Mouse (Mus musculus): Measurements from ENCODE around the gene Samd4b.

The Samd4b gene

DNA sequence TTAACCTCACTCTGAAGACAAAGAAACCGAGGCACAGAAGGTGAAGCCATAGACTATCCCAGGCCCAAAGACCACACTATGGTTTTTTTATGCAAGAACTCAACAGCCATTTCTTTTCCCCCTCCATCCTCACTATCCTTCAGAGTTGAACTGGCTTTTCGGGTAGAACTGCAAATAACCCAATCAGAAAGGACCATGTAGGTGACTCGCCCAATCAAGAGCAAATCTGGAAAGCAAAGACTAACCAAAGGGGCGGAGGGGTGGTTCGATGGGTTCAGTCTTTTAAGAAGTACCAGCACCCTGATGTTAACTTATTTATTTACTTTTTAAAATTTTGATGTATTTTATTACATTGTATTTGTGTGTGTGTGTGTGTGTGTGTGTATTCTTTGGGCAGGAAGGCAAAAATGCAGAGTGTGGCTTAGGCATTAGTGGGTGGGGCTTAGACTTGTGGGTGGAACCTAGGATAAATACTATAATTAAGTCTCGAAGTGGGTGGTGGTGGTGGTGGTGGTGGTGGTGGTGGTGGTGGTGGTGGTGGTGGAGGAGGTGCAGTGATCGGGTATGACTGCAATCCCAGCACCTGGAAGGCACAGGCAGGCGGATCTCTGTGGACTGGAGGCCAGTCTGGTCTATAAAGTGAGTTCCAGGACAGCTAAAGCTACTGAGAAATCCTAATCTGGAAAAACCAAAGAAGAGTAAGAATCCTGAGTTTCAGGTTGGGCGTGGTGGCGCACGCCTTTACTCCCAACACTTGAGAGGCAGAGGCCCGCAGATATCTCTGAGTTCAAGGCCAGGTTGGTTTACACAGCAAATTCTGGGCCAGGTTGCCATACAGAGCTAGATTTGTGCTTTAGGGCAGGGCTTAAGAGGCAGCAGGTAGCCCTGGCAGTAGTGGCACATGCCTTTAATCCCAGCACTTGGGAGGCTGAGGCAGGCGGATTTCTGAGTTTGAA, 149.8 kb downstream of the Samd4b start:
- DNase-seq (ENCODE audit: extremely low read depth, insufficient read length, low spot score), result no peak

DNA sequence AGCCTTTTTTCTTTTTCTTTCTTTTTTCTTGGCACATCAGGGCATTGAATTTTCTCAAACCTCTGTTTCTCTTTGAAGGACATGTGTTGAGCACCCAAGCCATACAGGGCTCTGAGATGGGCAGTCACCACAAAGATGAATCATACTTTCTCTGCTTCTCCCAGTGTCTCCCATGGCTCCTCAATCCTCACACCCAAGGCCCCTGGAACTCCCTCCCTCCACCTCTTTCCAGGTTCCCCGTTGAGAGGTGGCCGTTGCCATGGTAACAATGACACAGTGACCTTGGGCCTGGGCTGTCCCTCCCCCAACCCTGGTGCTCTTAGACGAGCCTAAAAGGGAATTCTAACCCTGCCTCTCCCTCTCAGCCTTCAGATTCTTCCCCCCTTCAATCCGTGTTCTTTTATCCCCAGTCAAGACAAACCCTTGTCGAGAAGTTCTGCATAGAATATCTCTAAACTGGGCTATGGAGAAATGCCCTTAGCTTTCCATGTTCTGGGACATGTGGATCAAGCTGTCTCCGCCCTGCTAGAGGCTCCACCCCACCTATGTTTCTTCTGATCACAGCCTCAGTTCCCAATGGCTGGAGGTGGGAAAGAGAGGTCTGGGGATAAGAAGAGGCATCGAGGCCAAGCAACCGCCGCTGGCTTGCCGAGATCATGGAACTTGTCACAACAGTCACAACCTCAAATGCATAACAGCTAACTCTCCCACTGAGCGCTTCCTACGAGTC, 150.7 kb downstream of the Samd4b start:
- no peak for DNase-seq (ENCODE audit: extremely low read depth, insufficient read length, low spot score)

DNA sequence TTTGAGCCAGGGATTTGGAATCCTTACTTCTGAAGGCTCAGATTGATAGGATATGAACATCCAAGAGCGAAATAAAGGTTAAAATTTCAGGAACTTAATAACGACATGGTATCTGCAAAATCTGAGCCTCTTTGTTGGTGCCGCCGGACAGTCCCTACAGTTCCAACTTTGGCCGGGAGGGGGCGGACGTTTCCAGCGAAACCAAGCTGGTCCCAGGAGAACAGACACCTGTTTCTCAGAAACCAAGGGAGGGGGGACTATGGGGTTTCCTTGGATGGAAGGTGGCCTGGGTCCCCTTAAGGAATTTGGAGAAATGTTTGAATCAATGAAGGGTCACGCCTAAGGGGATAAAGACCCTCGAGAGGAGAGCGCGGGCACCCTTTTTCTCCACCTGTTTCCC, 151.5 kb downstream of the Samd4b start:
- DNase-seq (ENCODE audit: extremely low read depth, insufficient read length, low spot score), result no peak

DNA sequence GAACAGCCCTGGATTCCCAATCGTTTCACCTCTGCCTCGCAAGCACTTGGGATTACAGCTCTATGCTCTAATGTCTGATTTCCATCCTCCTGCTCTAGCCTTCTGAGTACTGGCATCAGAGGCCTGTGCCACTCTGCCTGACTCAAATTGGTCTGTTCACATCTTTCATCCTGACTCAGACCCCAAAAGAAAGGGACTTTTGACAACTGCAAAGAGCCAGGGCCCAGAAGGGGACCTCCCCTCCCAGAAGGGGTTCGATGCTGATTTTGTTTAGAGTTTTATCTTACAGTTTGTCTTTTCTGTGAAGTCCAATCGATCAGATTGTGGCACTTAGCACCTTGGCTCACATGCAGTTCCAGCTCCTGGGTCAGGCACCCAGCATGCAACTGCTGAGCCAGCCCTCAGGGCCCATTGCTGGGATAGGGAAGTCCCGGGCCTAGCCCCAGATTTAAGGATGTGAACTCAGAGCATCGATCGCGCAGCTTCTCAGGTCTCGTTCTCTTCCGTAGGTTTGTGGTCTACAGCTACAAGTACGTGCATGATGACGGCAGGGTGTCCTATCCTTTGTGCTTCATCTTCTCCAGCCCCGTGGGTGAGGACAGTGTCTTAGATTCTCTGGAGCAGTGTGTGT, 153.5 kb downstream of the Samd4b start:
- no peak for DNase-seq (ENCODE audit: extremely low read depth, insufficient read length, low spot score)

DNA sequence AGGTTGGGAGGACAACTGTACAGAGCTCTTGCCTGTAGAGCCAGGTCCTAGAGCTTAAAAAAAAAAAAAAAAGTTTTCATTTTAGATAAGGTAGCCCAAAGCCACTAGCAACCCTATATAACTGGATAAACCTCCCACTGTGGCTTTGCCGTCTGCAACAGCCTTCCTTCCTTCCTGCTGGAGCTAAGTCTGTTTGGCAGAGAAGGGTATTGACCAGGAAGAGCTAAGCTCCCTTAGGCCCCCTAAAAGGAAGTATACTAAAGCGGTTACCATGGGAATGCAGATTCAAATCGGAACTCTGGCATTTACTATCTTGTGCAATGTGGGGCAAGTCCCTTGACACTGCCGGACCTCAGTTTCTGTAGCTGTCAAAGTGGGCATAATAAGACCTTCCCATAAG, 155.3 kb downstream of the Samd4b start:
- no peak for DNase-seq (ENCODE audit: extremely low read depth, insufficient read length, low spot score)

DNA sequence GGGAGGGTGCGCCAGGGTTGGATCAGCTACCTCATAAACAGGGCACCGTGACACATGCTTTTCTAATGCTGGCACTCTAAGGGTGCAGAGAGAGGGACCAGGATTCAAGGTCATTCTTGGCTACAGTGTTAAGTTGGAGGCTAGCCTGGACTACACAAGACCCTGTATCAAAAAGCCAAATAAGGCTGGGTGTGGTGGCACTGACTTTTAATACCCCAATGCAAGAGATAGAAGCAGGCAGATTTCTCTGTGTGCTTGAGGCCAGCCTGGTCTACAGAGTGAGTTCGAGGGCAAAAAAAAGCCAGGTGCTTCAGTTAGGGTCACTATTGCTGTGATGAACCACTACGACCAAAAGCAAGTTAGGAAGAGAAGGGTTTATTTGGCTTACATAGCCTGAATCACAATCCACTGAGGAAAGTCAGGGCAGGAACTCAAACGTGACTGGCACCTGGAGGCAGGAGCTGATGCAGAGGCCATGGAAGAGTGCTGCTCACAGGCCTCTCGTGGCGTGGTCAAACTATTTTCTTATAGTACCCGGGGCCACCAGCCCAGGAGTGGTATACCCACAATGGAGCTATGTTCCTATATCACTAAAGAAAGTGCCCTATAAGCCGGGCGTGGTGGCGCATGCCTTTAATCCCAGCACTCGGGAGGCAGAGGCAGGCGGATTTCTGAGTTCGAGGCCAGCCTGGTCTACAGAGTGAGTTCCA, 156.0 kb downstream of the Samd4b start:
- DNase-seq (ENCODE audit: extremely low read depth, insufficient read length, low spot score), result no peak

DNA sequence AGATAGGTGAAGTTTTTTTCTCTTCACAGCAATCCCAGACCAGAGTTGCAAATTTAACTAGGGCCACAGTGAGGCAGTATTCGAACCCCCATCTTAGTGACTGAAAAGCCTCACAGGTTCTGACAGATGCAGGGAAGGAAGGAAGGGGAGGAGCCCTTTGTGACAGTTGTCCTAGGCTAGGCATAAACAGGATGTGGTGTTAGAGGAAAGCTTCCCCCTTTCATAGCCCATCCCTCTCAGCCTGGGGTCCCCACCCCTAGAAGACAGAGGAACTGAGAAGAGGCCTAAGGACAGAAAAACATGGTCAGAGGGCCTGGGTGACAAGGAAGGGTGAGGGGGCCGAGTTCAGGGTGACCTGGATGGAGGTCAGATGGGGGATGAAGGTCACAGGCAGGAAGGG, 157.2 kb downstream of the Samd4b start:
- DNase-seq (ENCODE audit: extremely low read depth, insufficient read length, low spot score), result no peak

DNA sequence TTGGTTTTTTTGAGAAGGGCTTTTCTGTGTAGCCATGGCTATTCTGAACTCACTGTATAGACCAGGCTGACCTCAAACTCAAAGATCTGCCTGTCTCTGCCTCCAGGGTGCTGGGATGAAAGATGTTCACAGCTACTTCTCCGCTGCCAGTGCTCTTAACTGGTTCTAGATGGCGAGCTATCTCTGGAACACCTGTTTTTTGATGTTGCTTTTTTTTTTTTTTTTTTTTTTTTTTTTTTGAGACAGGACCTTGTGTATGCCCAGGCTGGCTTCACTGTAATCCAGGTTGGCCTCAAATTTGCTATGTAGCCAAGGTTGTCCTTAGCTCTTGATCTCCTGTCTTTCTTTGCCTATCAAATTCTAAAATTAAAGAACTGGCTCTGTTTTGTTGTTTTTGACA, 159.2 kb downstream of the Samd4b start:
- DNase-seq (ENCODE audit: extremely low read depth, insufficient read length, low spot score), result no peak

DNA sequence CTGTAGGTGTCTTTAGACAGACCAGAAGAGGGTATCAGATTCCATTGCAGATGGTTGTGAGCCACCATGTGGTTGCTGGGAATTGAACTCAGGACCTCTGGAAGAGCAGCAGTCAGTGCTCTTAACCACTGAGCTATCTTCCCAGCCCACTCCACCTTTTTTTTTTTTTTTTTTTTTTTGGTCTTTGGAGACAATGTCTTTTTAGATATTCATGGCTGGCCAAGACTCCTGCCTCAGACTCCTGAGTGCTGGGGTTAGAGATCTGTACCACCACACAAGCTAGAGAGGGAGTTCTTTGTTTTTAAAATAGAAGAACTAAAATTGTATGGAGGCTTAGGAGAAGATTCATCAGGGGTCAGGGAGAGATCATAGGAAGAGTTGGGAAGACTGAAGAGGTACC, 160.0 kb downstream of the Samd4b start:
- DNase-seq (ENCODE audit: extremely low read depth, insufficient read length, low spot score), result no peak

DNA sequence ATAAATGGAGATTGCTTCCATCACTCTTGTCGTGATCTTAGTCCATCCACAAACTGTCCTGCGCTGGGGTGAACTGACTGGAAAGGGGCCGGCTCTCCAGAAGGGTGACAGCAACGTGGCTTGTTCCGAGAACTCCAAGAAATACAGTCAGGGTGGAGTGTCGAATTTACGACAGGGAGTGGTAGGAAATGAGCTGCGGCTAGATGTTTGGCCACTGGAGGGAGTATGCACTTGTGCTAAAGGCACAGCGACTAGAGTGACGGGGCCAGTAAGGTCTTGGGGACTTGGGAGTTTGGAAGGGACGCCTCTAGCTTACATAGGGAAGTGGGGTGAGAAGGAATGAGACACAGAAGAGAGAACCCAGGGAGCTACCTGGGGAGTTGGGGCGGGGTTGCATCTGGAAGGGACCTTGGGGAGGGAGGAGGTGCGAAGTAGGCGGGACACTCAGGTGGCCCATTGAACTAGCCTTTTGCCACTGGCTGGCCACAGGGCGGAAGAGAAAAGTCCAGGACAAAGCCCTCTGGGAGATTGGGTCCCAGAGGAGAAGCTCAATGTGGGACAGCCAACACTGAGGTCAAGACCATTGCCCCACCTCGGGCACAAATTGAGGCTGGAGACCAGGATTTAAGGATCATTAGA, 160.9 kb downstream of the Samd4b start, which contains the start of gene Gmfg:
Gene Gmfg (plus strand): TSS at position 516 of the 639 bp plus-strand sequence.
- DNase-seq (ENCODE audit: extremely low read depth, insufficient read length, low spot score), result peak; percentile 73

DNA sequence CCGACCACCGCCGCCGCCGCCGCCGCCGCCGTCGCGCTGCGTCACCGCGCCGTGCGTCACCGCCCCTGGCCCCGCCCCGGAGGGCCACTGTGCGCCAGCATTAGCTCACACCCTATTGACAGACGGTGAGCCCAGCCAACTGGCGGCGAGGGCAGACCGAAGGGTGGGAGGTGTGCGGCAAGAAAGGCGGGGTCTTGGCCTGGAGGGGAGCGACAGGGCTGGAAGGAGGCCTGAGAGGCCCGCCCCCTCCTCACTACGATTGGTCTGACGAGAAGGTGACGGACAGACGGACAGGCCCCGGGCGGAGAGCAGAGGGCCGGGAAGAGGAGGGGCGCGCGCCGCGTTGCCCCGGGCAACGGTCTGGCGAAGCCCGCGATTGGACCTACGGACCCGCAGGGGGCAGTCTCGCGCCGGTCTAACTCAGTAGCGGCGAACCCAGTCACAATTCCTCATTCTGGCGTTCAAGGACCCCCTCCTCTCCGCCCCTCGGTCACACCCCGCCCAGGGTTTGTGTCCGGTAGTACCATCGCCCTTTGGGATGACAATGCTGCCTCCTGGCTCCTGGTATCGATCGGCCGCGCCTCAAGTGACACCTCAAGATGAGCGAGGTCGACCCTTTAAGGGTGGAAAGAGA, 161.6 kb downstream of the Samd4b start:
- peak; percentile 99 for DNase-seq (ENCODE audit: extremely low read depth, insufficient read length, low spot score)

DNA sequence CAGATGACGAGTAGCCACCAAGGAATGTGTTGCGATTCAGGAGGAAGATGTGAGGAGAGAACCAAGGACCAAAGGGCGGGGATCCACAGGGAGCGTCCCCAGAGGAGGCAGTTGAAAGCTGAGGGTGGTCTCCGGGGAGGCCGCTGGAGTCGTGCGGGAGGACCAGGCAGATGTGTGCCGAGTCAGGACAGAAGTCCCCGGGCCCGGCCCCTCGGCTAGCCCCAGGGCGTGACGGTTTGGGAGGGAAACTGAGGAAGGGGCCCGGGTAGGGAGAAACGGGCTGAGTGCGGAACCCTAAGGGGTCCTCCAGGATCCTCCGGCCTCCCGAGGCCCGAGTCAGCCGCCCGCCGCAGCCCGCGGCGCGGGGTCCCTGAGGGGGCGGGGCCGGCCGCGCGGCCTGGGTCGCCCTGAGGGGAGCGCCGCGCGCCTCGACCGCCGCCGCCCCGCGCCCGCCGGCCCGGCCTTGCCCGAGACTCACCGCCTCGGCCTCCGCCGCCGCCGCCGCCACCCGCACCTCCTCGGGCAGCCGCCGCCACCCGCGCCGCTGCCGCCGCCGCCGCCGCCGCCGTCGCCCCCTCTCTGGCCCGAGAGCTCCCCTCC, 162.2 kb downstream of the Samd4b start:
- DNase-seq (ENCODE audit: extremely low read depth, insufficient read length, low spot score), result peak; percentile 19

DNA sequence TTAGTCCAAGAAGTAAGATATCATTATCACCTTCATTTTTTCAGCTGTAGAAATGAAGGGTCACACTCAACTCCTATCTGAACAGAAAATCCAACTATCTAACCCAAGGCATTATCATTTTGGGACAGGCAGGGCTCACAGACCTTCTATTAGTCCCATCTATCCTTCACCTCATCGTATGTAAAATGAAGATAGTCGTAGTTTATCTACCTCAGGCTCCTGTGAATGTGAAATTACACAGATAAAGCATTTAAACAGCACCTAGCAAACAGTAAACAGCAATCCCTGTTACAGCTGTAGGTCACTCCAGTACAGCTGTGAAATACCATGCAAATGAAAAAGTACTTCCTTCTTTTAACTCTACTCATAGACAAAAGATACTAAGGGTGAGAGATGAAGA, 165.7 kb downstream of the Samd4b start:
- DNase-seq (ENCODE audit: extremely low read depth, insufficient read length, low spot score), result no peak

DNA sequence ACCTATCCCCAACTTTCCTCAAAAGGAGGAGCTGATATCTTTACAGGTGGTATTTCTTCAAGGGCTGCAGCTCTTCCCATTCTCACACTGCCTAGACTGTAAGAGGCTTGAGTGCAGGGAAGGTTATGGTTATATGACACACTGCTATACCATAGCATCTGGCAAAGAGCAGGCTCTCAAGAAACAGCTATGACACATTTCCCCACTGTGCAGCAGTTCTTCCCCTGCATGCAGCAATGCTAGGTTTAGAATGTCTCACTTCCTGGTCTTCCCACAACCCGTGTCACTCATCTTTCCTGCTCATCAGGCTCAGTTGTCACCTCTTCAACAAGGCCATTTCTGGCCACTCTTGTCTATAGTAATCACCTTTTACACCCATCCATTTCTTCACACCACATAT, 167.4 kb downstream of the Samd4b start:
- DNase-seq (ENCODE audit: extremely low read depth, insufficient read length, low spot score), result no peak

DNA sequence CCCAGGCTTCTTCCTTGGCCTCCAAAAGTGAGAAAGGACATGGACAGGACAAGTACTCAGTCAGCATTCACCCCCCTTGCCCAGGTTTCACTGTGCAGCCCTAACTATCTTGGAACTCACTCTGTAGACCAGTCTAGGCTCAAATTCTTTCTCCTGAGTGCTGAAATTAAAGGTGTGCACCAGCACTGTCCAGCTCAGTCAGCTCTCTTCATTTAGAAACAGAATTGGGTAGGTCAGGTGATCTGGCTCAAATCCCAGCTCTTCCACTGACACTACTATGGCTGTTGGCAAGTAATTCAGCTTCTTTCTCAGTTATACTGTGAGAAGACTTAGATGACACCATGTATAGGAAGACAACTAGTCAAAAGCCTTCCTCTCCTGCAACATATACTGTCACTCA, 170.2 kb downstream of the Samd4b start:
- DNase-seq (ENCODE audit: extremely low read depth, insufficient read length, low spot score), result no peak

DNA sequence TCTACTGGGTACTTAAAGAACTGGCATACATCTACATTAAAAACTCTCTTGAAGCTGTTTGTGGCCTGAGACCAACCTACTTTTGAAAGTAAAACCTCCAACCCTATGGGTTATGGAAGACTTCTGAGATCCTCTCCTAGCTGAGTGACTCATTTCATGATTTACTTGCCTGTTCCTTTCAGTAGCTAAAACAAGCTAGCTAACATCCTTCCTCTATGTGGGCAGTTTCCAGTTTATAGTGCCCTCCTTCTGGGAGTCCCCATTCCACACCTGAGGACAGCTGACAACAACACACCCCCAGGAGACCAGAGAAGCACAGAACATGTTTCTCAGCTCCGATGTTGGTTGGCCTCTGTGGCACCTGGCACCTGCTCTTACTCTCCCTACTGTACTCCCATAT, 174.9 kb downstream of the Samd4b start:
- no peak for DNase-seq (ENCODE audit: extremely low read depth, insufficient read length, low spot score)

DNA sequence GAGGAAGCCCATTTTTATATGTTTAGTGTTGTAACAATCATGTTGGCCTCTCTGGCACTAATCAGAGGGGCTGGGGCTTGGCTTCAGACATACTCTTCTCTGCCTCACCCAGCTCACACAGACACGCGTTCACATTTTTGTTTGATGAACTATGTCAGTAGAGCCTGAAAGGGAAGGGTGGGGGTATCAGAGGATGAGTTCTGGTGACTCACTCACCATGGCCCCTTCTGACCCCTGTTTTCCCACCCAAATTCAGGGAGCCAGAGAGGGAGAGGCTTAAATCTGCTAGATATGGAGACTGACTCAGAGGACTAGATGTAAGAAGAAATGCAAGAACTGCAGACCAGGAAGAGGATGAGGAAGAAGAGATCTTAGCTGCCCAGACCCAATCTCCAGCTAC, 178.5 kb downstream of the Samd4b start:
- DNase-seq (ENCODE audit: extremely low read depth, insufficient read length, low spot score), result no peak

DNA sequence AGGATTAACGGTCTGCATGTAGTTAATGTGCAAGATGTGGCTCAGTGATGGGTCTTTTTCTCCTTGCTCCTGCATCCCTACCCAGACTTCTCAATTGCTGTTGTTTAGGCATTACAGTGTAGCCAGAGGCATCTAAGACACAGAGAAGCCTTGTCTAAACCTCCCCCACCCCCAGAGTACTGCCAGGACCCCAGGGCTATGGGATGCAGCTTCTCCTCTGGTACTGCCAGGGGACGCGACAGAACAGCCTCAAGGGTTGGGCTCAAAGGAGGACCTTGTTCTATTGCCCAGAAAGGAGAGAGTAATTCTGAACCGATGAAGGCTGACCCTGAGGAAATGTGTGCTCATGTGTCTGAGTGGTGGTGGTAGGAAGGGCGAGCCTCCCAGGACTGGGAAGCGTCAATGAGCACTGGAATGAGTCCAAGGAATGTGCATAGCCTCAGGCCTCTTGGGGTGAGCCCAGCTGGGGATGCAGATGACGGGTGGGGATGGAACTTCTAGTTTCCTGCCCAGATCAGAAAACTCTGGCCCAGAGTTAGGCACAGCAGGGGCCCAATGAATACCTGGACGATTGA, 179.8 kb downstream of the Samd4b start:
- peak; percentile 69 for DNase-seq (ENCODE audit: extremely low read depth, insufficient read length, low spot score)

DNA sequence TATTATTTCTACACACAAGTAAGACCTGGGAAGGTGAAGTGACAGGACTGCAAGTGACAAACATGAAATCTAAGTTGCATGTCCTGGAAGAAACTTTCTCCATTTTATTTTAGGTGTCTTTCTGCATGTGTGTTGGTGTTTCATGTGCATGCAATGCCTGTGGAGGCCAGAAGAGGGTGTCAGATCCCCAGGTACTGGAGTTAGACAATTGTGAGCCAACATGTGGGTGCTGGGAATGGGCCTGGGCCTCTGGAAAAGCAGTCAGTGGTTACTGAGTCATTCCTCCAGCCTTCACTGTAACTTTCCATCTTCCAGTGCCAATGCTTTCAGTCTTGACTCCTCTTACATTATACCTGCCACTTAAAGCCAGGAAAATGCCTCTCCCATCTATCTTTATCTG, 180.6 kb downstream of the Samd4b start:
- DNase-seq (ENCODE audit: extremely low read depth, insufficient read length, low spot score), result peak; percentile 39

Measured in 3134 (cell line).